Mouse (Mus musculus): ENCODE data around the gene Pvalb.

Gene Pvalb

GRCm38 (mm10) chr15:78206312-78206711 lies at the start of gene Pvalb:
Gene Pvalb, minus strand, starts transcription at chr15:78206400.
- in situ Hi-C loops (cut with MboI, MseI) = no loop called here

GRCm38 (mm10) chr15:78254751-78255150 lies 48.6 kb upstream of the Pvalb start:
- in situ Hi-C loops (cut with MboI, MseI) = no loop called here

DNA sequence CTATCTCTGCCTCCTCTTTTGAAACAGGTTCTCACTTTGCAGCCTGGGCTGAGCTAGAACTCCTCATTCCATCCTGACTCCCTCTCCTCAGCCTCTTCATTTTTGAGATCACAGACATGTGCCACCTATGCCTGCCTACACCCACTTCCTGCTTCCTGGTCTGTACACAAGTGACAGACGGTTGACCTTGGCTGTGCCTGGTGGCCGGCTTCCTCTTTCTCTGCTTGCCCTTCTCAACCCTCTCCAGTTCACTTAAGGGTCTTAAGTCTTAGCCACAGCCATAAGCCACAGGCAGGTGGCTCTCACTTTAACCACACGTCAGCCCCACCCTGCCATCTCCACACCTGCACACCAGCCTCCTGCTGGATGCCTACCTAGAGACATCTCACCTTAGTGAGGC lies 42.2 kb upstream of the Pvalb start:
- in situ Hi-C loops (cut with MboI, MseI) = loop anchor here (5.0 kb wide), 2 partner anchors 66 to 79 kb away; partner anchors contain the start of gene Csf2rb

- in situ Hi-C loops (cut with MboI, MseI) = loop anchor here (5.0 kb wide), 2 partner anchors 65 to 80 kb away; partner anchors contain the start of gene Csf2rb
Observed at GRCm38 (mm10) chr15:78247659-78248058, 41.5 kb upstream of the Pvalb start.

GRCm38 (mm10) chr15:78246143-78247116 lies 40.2 kb upstream of the Pvalb start:
- in situ Hi-C loops (cut with MboI, MseI) = loop anchor here (5.0 kb wide), 2 partner anchors 64 to 81 kb away; partner anchors contain the start of gene Csf2rb

DNA sequence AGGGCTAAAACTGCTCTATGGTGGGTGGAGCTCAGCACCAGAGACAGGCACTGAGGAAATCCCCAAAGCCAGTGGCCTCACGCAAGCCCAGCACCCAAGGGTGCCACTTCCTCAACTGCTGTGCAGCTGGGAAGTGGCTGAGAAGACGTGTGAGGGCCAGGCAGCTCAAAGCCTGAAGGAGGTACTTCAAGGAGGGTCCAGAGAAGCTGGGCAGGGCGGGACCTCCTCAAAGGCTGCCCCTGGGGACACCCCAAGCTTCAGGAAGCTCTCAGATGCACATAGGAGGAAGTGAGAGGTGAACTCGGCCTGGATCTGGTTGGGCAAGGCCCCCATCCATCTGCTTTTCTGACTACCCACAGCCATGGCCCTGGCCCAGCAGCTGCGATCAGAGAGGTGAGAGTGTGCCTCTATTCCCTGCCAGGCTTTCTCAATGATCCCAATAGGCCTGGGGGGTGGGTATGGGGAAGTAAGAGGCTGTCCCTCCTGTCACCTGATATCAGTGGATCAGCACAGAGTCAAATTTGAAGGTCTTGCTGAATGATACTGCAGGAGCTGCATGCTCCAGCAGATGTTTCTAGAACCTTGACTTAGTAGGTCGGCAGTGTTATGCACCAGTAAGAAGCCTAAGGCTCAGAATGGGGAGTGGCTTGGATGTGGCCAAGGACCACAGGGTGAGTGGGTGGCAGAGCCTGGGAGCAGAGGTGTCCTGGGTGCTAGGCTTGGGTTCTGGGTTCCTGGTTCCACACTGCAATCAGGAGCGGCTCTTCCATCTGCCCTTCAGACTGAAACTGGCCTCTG lies 38.7 kb upstream of the Pvalb start, which contains the start of gene Ncf4:
Gene Ncf4, plus strand, starts transcription at position 107 of the 798 bp plus-strand sequence.
- in situ Hi-C loops (cut with MboI, MseI) = loop anchor here (5.0 kb wide), 2 partner anchors 63 to 82 kb away; partner anchors contain the start of gene Csf2rb

- in situ Hi-C loops (cut with MboI, MseI) = no loop called here
Observed at GRCm38 (mm10) chr15:78243774-78244173, 37.6 kb upstream of the Pvalb start.

DNA sequence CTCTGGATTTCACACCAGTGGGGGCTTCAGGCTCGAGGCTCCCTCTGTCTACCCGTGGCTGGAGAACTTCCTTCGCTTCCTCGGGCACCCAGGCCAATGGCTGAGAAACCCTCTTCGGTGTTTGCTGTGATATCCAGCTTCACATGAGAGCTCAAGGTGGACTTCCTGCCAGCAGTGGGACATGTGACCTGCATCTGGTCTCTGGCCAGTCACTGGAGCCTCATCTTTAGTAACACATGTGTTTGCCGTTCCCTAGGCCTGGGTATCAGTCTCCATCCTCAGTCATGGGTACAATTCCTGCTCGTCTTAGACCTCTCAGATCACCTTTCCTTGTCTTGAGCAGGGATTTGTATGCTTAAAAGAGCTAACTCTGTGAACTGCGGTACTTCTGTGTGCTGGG lies 36.9 kb upstream of the Pvalb start:
- in situ Hi-C loops (cut with MboI, MseI) = no loop called here

DNA sequence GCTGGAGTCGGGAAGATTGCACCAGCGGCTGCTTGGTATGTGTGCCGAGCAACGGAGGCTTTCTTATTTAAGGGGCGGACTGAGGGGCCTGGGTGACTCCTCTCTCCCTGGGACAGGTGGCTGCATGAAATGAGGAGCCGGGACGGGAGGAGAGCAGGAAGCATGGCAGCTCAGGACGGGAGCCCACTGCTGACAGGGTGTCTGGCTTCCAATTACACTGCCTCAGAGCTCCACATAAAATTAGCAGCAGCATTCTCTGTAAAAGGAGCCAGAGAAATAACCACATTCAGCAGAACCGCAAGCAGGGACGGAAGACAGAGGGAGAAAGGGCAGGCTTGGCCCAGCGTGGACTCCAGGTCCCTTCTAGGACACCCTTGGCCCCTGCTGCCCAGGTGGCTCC lies 35.1 kb upstream of the Pvalb start:
- in situ Hi-C loops (cut with MboI, MseI) = no loop called here

- in situ Hi-C loops (cut with MboI, MseI) = no loop called here
Observed at GRCm38 (mm10) chr15:78239956-78240617, 33.9 kb upstream of the Pvalb start.

GRCm38 (mm10) chr15:78239453-78239852 lies 33.3 kb upstream of the Pvalb start:
- in situ Hi-C loops (cut with MboI, MseI) = no loop called here

- in situ Hi-C loops (cut with MboI, MseI) = no loop called here
Observed at GRCm38 (mm10) chr15:78234823-78235509, 28.8 kb upstream of the Pvalb start.

DNA sequence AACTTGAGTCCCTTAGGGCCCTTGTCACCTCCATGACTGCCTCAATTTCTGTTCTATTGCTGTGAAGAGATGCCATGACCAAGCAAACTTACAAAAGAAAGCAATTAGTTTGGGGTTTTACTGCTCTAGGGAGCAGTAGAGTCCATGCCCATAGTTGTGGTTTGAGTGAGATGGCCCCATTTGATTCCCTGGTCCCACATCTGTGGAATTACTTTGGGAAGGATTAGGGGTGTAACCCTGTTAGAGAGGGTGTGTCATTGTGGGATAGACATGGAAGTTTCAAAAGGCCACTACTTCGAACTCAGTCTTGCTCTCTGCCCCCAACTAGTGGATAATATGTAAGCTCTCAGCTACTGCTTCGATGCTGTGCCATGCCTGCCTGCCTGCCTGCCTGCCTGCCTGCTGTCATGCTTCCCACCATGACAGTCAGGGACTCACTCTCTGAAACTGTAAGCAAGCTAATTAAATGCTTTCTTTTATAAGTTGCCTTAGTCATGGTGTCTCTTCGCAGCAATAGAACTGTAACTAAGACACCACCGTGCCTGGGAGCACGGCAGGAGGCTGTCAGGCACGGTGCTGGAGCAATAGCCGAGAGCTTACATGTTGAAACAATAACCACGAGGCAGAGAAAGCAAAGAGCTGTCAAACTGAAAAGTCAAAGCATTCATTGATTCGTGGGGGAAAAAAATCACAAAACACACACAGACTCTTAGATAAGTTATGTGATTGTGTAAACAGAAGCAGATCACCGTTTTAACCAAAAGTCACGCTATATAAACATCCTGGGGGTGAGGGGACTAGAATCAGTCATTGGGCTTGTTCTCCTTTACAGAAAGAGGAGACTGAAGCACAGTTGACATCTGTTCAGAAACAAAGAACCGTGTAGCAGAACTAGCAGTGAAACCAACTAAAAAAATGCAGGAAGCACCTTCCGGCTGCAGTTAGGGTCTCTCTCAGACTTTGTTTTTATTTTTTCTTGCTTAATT lies 25.4 kb upstream of the Pvalb start:
- in situ Hi-C loops (cut with MboI, MseI) = no loop called here

GRCm38 (mm10) chr15:78227816-78228215 lies 21.6 kb upstream of the Pvalb start:
- in situ Hi-C loops (cut with MboI, MseI) = no loop called here

DNA sequence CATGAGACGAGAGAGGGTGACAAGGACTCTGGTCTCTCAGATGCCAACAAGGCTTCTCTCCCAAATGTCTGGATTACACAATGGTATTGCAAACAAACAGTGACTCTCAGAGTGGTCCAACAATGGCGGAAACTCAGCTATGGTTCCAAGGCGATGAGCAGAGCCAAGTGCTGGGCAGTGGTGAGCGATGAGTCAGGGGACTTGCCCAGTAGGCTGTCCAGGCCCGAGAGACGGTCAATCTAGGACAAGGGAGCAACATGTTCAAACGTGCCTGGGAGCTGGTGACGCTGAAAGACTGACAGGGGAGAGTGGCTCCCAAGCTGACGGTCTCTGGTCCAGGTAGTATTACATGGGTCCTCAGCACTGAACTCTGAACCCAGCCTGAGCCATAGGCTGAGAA lies 9.1 kb upstream of the Pvalb start:
- in situ Hi-C loops (cut with MboI, MseI) = no loop called here

DNA sequence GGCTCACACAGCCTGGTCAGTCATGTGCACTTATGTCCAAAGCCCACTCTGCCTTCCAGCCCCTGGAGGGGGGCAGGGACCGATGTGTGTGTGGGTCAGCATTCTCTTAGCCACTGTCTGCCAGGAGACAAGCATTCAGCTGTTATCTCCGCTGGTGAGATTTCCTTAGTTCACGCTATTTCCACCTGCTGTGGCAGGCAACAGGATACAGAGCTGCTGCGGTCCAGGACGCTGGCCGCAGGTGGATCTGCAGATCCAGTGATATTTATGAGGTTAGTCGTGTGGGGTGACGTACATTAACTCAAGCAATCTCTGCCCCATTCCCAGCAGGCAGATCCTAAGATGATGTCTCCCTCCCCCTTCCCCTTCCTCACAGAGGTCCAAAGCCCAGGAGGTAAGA lies 5.2 kb upstream of the Pvalb start:
- in situ Hi-C loops (cut with MboI, MseI) = no loop called here

DNA sequence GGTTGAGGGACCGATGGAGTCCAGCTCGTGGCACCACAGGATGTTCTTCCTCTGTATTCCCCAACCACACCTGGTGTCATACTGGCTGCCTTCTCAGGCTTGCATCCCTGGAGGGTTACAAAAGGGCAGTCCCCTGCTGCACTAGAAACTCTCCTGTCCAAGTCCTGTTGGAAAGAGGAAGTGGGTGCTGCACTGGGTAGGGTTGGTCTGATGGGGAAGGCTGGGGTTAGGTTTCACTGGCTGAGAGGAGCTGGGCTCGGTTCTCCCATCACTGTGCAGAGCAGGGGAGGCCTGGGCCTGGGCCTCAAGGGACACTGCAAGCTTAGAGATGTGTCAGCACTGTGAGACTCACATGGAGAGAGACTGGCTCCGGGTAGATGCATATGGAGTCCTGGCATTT lies 4.0 kb upstream of the Pvalb start:
- in situ Hi-C loops (cut with MboI, MseI) = no loop called here

- in situ Hi-C loops (cut with MboI, MseI) = no loop called here
Observed at GRCm38 (mm10) chr15:78205192-78205591, 1.0 kb downstream of the Pvalb start.

- in situ Hi-C loops (cut with MboI, MseI) = no loop called here
Observed at GRCm38 (mm10) chr15:78204053-78204847, 1.9 kb downstream of the Pvalb start.

Measured in T-helper 1 cell (primary cell).